Mouse (Mus musculus) midbrain, embryonic 11.5 days (tissue): ENCODE results near the gene Gm45140. TPM values are rescaled to one million over a fixed set of nuclear protein-coding genes. Genes with fewer than 3 reads are reported as not detected.

Experiments
- ATAC-seq: fragments of 200-750 bp; cut with Nextera tagmentation; 2 replicates; pipeline ENCODE4 v1.8.0; 2017; ENCODE audit warnings: moderate TSS enrichment, moderate library complexity; ENCODE audit not compliant: low FRiP score
- DNase-seq: peaks from one replicate; pipeline ENCODE4 v3.0.0; 2015; ENCODE audit warnings: low spot score; ENCODE audit errors: missing footprints
- H3K27ac ChIP-seq: fragments of 300-500 bp; sonication (generic); 2 replicates; pipeline ENCODE4 v1.5.1; 2014; ENCODE audit warnings: low read depth, low read length
- H3K27me3 ChIP-seq: fragments of 300-500 bp; sonication (generic); 2 replicates; pipeline ENCODE4 v1.6.1; 2014; ENCODE audit warnings: mild to moderate bottlenecking, low read length, moderate library complexity, mixed read lengths; ENCODE audit not compliant: control insufficient read depth, insufficient read depth
- H3K36me3 ChIP-seq: fragments of 300-500 bp; sonication (generic); 2 replicates; pipeline ENCODE4 v1.6.1; 2014; ENCODE audit warnings: mild to moderate bottlenecking, low read length, moderate library complexity, mixed read lengths; ENCODE audit not compliant: control insufficient read depth, insufficient read depth
- H3K4me1 ChIP-seq: fragments of 300-500 bp; sonication (generic); 2 replicates; pipeline ENCODE4 v1.6.1; 2014; ENCODE audit warnings: low read length; ENCODE audit not compliant: control insufficient read depth, insufficient read depth
- H3K4me2 ChIP-seq: fragments of 300-500 bp; sonication (generic); 2 replicates; pipeline ENCODE4 v1.6.1; 2014; ENCODE audit warnings: mild to moderate bottlenecking, moderate library complexity
- H3K4me3 ChIP-seq: fragments of 300-500 bp; sonication (generic); 2 replicates; pipeline ENCODE4 v1.5.1; 2014; ENCODE audit warnings: low read depth, low read length
- H3K9ac ChIP-seq: fragments of 300-500 bp; sonication (generic); 2 replicates; pipeline ENCODE4 v1.6.1; 2014; ENCODE audit warnings: low read length
- H3K9me3 ChIP-seq: fragments of 300-500 bp; sonication (generic); 2 replicates; pipeline ENCODE4 v1.6.1; 2016; ENCODE audit warnings: low read length; ENCODE audit not compliant: control insufficient read depth
- WGBS: fragments of 180-500 bp; shearing (Covaris S2); extraction: QIAGEN DNeasy Blood & Tissue Kit; methylation state at CpG from one replicate; pipeline ENCODE4 v1.1.7; 2014; 5-methylcytosine and 5-hydroxymethylcytosine counted together
- polyA plus RNA-seq: library from polyadenylated mRNA; unstranded; fragments of >200 nt; fragmentation: Nextera tagmentation; extraction: Ambion mirVana; gene quantifications from 2 replicates; pipeline ENCODE4 v1.2.1, GENCODE M21; 2014

Gene Gm45140
- polyA plus RNA-seq, 1 experiment from 2014 or later, result 1.9 TPM

DNA sequence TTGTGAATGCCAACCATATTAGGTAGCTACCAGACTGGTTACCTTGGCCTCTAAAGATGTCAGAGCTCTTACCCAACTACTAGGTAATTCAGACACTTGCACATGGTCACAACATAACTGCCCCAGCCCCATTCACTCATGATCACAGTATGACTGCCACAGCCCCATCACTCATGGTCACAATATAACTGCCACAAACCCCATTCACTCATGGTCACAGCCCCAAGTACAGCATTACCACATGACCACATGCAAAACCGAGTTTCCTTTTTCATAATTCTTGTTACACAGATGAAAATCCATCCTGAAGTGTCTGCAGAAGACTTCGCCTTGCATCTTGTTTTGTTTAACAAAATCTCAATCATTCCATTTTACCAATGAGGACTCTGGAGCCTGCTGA lies 87.5 kb downstream of the Gm45140 start:
- no peak overlapping the region for H3K9ac ChIP-seq
- no peaks in the 10 kb centered on the region for H3K36me3 ChIP-seq
- ATAC-seq, result no peak
- DNase-seq, result no peak
- H3K9me3 ChIP-seq, result no peaks in the 10 kb centered on the region
- no peaks in the 10 kb centered on the region for H3K27me3 ChIP-seq
- 89% methylated on average over 2 of the region's 2 CpGs for WGBS
- no peak overlapping the region for H3K4me3 ChIP-seq
- H3K4me2 ChIP-seq, result no peak overlapping the region
- no peaks in the 10 kb centered on the region for H3K4me1 ChIP-seq
- H3K27ac ChIP-seq, result no peak overlapping the region

DNA sequence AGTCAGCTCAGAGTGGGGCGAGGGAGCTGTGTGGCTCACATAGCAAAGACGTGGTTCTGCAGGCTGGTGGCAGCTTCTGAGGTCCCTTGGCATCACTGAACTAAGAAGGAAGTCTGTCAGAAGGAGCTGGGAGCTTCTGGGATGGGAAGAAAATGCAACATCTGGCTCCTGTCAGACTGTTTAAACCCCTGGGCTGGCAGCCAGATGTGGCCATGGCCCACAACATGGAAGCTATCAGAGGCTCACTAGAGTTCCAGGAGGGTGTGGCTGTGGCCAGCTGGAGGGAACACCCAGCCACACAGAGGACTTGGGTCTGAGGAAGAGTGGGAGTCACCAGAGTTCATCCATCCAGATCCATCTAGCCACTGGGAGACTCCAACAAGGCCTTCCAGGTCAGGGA lies 88.7 kb downstream of the Gm45140 start:
- ATAC-seq, result no peak
- 78% methylated on average over 2 of the region's 2 CpGs for WGBS
- no peak for DNase-seq

DNA sequence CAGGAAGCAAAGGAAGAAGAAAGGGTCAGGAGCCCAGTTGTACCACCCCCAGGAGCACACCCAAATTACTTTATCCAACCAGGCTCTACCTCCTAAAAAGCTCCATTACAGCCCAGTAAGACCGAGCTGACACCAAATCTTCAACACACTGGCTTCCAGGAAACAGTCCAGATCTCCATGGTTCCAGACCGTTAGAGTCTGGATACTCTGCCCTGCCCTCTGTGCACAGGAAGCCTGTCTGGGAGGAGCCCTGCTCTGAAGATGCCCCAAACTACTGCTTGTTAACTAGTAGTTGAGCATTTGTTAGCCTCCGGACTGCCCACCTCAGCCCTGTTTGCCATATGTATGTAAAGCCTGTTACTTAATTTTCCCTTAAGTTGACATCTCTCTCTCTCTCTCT lies 89.5 kb downstream of the Gm45140 start:
- WGBS, result 81% methylated on average over 3 of the region's 3 CpGs
- no peak overlapping the region for H3K4me3 ChIP-seq
- no peaks in the 10 kb centered on the region for H3K27me3 ChIP-seq
- H3K9ac ChIP-seq, result no peak overlapping the region
- H3K4me2 ChIP-seq, result no peak overlapping the region
- ATAC-seq (no peak), DNase-seq (no peak)
- H3K4me1 ChIP-seq, result no peaks in the 10 kb centered on the region
- no peaks in the 10 kb centered on the region for H3K9me3 ChIP-seq
- no peaks in the 10 kb centered on the region for H3K36me3 ChIP-seq
- H3K27ac ChIP-seq, result no peak overlapping the region

More for the DNA sequence above, 88.7 kb downstream of the Gm45140 start:
- Histone ChIP-seq H3K4me3 (no peak overlapping the region), H3K36me3 (no peaks in the 10 kb centered on the region), H3K4me2 (no peak overlapping the region), H3K4me1 (no peaks in the 10 kb centered on the region), H3K9me3 (no peaks in the 10 kb centered on the region), H3K27me3 (no peaks in the 10 kb centered on the region), H3K9ac (no peak overlapping the region), H3K27ac (no peak overlapping the region)

DNA sequence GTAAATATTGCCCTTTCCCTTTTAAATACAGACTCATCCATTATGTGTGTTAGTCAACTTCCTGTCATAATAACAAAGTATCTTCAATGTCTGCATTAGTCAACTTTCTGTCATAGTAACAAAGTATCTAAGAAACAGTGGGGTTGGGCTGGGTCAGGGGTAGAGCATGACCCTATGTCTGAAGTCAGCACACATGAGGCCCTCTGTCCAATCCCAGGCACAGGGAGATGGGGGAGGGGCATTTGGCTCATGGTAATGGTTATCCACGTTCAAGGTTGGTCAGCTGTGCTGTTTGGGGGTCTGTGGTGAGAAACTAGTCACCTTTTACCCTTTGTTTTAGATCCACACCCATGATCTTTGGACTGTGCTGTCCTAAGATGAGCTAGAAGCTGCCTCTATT lies 90.3 kb downstream of the Gm45140 start:
- no peaks in the 10 kb centered on the region for H3K4me1 ChIP-seq
- H3K9me3 ChIP-seq, result no peaks in the 10 kb centered on the region
- no peak overlapping the region for H3K4me2 ChIP-seq
- H3K9ac ChIP-seq, result no peak overlapping the region
- no peak overlapping the region for H3K27ac ChIP-seq
- 50% methylated on average over 1 of the region's 1 CpGs for WGBS
- no peaks in the 10 kb centered on the region for H3K27me3 ChIP-seq
- H3K36me3 ChIP-seq, result no peaks in the 10 kb centered on the region
- no peak for DNase-seq
- no peak overlapping the region for H3K4me3 ChIP-seq
- ATAC-seq, result no peak

DNA sequence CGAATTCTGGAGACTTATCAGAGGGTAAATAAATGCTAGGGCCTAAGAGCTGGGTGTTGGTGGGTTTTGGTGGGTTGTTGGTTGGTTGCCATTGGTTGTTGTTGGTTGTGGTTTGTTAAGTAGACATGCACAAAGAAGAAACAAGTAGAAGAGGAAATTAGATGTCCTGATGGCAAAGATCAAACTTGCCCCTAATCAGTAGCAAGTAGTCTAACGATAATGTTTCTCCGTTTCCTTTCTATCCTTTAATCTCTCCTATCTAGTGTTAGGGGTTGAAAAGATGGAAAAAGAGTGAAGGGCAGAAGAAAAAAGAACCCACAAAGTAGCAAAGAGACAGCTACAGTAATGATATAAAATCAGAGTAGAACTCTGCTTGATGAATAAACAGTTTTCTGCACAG lies 91.0 kb downstream of the Gm45140 start:
- H3K4me3 ChIP-seq, result no peak overlapping the region
- no peak overlapping the region for H3K4me2 ChIP-seq
- DNase-seq (no peak), ATAC-seq (no peak)
- no peak overlapping the region for H3K27ac ChIP-seq
- 88% methylated on average over 3 of the region's 3 CpGs for WGBS
- no peak overlapping the region for H3K9ac ChIP-seq
- H3K36me3 ChIP-seq, result no peaks in the 10 kb centered on the region
- no peaks in the 10 kb centered on the region for H3K27me3 ChIP-seq
- no peaks in the 10 kb centered on the region for H3K9me3 ChIP-seq
- no peaks in the 10 kb centered on the region for H3K4me1 ChIP-seq

DNA sequence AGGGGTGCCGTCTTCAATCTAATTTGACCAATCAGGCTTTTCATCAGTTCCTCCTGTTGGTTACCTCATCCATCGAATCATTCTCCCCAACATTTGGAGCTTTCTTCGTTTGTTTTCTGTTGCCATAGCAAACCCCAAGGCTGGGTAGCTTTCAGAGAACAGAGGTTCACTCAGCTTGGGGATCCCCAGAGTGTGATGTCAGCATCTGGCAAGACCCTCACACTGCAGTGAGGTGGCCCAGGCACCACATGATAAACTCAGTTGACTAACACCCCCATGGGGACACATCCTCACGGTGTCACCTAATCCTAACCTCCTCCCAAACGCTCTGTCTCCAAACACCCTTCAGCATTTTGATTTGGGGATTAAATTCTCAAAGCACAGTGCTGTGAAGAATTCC lies 92.3 kb downstream of the Gm45140 start:
- 67% methylated on average over 5 of the region's 5 CpGs for WGBS
- no peak overlapping the region for H3K27ac ChIP-seq
- no peaks in the 10 kb centered on the region for H3K36me3 ChIP-seq
- H3K4me2 ChIP-seq, result no peak overlapping the region
- H3K9me3 ChIP-seq, result no peaks in the 10 kb centered on the region
- no peak overlapping the region for H3K4me3 ChIP-seq
- H3K27me3 ChIP-seq, result no peaks in the 10 kb centered on the region
- H3K9ac ChIP-seq, result no peak overlapping the region
- H3K4me1 ChIP-seq, result peaks cover 11% of the 10 kb centered on the region
- DNase-seq (no peak), ATAC-seq (no peak)

DNA sequence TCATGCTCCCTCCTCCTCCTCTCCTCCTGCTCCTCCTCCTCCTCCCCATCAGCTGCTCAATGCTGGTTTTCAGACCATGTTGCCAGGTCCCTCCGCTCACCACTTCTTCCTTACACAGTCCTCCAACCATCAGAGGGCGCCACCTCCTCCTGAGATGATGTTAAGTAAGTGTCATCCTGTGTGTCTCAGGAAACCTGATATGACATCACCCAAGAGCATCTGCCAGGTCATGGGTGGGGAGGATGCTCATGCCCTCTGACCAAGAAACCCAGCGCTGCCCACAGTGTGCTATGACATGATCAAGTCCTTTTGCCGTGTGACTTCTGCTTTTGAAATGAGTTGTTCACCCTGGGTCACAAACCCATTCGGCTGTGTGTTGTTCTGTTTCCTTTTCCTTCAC lies 92.8 kb downstream of the Gm45140 start:
- Histone ChIP-seq H3K4me2 (no peak overlapping the region), H3K9me3 (no peaks in the 10 kb centered on the region), H3K36me3 (no peaks in the 10 kb centered on the region), H3K4me1 (peaks cover 16% of the 10 kb centered on the region), H3K4me3 (no peak overlapping the region), H3K27ac (no peak overlapping the region), H3K9ac (no peak overlapping the region), H3K27me3 (no peaks in the 10 kb centered on the region)
- no peak for DNase-seq
- 73% methylated on average over 5 of the region's 5 CpGs for WGBS
- no peak for ATAC-seq

DNA sequence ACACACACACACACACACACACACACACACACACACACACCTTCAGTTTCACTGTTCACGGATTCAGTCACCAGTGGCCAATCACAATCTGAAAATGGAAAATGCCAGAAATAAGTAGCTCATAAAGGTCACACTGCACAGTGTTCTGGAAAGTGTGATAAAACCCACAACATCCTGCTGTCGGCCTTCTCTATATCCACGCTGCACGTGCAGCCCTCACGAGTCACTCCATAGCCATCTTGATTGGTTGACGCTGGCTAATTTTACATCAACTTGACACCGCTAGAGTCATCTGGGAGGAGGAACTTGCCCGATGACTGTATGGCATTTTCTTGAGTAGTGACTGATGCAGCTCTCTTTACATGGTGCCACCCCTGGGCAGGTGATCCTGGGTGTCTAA lies 93.6 kb downstream of the Gm45140 start:
- no peaks in the 10 kb centered on the region for H3K27me3 ChIP-seq
- H3K4me3 ChIP-seq, result no peak overlapping the region
- H3K9ac ChIP-seq, result no peak overlapping the region
- H3K4me2 ChIP-seq, result no peak overlapping the region
- no peaks in the 10 kb centered on the region for H3K36me3 ChIP-seq
- H3K4me1 ChIP-seq, result peaks cover 21% of the 10 kb centered on the region
- no peak overlapping the region for H3K27ac ChIP-seq
- ATAC-seq (no peak), DNase-seq (no peak)
- WGBS, result 92% methylated on average over 8 of the region's 8 CpGs
- no peaks in the 10 kb centered on the region for H3K9me3 ChIP-seq

DNA sequence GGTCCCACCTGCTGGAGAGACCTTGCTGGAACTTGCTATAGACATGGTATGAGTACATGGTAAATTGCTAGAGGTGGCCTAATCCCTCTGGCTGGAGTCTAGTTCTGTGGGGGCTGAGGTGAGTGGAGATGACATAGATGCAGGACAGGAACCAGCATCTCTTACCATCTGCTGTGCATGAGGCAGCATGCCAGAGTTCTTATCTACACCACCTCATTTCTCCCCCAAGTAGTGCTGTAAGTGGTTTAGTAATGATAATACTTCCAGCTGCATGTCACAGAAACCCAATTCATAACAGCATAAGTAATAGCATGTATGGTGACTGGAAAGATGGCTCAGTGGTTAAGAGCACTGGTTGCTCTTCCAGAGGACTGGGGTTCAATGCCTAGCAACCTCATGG lies 95.1 kb downstream of the Gm45140 start:
- no peak overlapping the region; the same call in 1 of the 2 replicates for H3K27ac ChIP-seq
- ATAC-seq (no peak), DNase-seq (no peak)
- H3K27me3 ChIP-seq, result no peaks in the 10 kb centered on the region
- H3K4me1 ChIP-seq, result peaks cover 21% of the 10 kb centered on the region
- no peaks in the 10 kb centered on the region for H3K9me3 ChIP-seq
- H3K4me2 ChIP-seq, result no peak overlapping the region
- H3K9ac ChIP-seq, result no peak overlapping the region
- H3K4me3 ChIP-seq, result no peak overlapping the region
- H3K36me3 ChIP-seq, result no peaks in the 10 kb centered on the region

DNA sequence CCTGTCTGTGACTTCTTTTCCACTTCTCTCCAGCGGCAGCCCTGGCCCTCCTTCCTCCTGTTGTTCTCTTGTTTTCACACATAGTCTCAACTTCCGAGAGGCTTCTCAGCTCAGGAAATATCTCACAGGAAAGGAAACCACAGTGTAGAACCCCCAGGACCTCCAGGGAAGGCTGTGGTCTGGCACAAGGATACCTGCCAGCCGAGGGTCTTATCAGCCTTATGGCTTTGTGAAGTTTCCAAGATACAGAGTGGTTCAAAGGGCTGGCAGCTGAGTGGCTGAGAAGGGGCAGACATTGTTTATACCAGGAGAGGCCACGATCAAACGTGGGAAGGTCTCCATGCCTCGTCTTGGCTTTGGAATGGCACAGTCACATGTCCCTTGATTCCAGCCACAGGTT lies 95.7 kb downstream of the Gm45140 start:
- Histone ChIP-seq H3K9me3 (no peaks in the 10 kb centered on the region), H3K27me3 (no peaks in the 10 kb centered on the region), H3K4me2 (no peak overlapping the region), H3K4me1 (peaks cover 21% of the 10 kb centered on the region), H3K36me3 (no peaks in the 10 kb centered on the region), H3K9ac (no peak overlapping the region), H3K4me3 (no peak overlapping the region), H3K27ac (no peak overlapping the region)
- DNase-seq (no peak), ATAC-seq (no peak)
- 72% methylated on average over 6 of the region's 6 CpGs for WGBS
